Mouse (Mus musculus) midbrain, embryonic 11.5 days (tissue): ENCODE results near the gene Senp1. TPM values are rescaled to one million over a fixed set of nuclear protein-coding genes. Genes with fewer than 3 reads are reported as not detected.

Experiments used
- ATAC-seq: fragments of 200-750 bp; cut with Nextera tagmentation; 2 replicates; pipeline ENCODE4 v1.8.0; 2017; ENCODE audit warnings: moderate TSS enrichment, moderate library complexity; ENCODE audit not compliant: low FRiP score
- DNase-seq: peaks from one replicate; pipeline ENCODE4 v3.0.0; 2015; ENCODE audit warnings: low spot score; ENCODE audit errors: missing footprints
- H3K27ac ChIP-seq: fragments of 300-500 bp; sonication (generic); 2 replicates; pipeline ENCODE4 v1.5.1; 2014; ENCODE audit warnings: low read depth, low read length
- H3K27me3 ChIP-seq: fragments of 300-500 bp; sonication (generic); 2 replicates; pipeline ENCODE4 v1.6.1; 2014; ENCODE audit warnings: mild to moderate bottlenecking, low read length, moderate library complexity, mixed read lengths; ENCODE audit not compliant: control insufficient read depth, insufficient read depth
- H3K36me3 ChIP-seq: fragments of 300-500 bp; sonication (generic); 2 replicates; pipeline ENCODE4 v1.6.1; 2014; ENCODE audit warnings: mild to moderate bottlenecking, low read length, moderate library complexity, mixed read lengths; ENCODE audit not compliant: control insufficient read depth, insufficient read depth
- H3K4me1 ChIP-seq: fragments of 300-500 bp; sonication (generic); 2 replicates; pipeline ENCODE4 v1.6.1; 2014; ENCODE audit warnings: low read length; ENCODE audit not compliant: control insufficient read depth, insufficient read depth
- H3K4me2 ChIP-seq: fragments of 300-500 bp; sonication (generic); 2 replicates; pipeline ENCODE4 v1.6.1; 2014; ENCODE audit warnings: mild to moderate bottlenecking, moderate library complexity
- H3K4me3 ChIP-seq: fragments of 300-500 bp; sonication (generic); 2 replicates; pipeline ENCODE4 v1.5.1; 2014; ENCODE audit warnings: low read depth, low read length
- H3K9ac ChIP-seq: fragments of 300-500 bp; sonication (generic); 2 replicates; pipeline ENCODE4 v1.6.1; 2014; ENCODE audit warnings: low read length
- H3K9me3 ChIP-seq: fragments of 300-500 bp; sonication (generic); 2 replicates; pipeline ENCODE4 v1.6.1; 2016; ENCODE audit warnings: low read length; ENCODE audit not compliant: control insufficient read depth
- WGBS: fragments of 180-500 bp; shearing (Covaris S2); extraction: QIAGEN DNeasy Blood & Tissue Kit; methylation state at CpG from one replicate; pipeline ENCODE4 v1.1.7; 2014; 5-methylcytosine and 5-hydroxymethylcytosine counted together
- polyA plus RNA-seq: library from polyadenylated mRNA; unstranded; fragments of >200 nt; fragmentation: Nextera tagmentation; extraction: Ambion mirVana; gene quantifications from 2 replicates; pipeline ENCODE4 v1.2.1, GENCODE M21; 2014

The Senp1 gene
- 46.2 and 47.6 TPM in 2 replicates for polyA plus RNA-seq

DNA sequence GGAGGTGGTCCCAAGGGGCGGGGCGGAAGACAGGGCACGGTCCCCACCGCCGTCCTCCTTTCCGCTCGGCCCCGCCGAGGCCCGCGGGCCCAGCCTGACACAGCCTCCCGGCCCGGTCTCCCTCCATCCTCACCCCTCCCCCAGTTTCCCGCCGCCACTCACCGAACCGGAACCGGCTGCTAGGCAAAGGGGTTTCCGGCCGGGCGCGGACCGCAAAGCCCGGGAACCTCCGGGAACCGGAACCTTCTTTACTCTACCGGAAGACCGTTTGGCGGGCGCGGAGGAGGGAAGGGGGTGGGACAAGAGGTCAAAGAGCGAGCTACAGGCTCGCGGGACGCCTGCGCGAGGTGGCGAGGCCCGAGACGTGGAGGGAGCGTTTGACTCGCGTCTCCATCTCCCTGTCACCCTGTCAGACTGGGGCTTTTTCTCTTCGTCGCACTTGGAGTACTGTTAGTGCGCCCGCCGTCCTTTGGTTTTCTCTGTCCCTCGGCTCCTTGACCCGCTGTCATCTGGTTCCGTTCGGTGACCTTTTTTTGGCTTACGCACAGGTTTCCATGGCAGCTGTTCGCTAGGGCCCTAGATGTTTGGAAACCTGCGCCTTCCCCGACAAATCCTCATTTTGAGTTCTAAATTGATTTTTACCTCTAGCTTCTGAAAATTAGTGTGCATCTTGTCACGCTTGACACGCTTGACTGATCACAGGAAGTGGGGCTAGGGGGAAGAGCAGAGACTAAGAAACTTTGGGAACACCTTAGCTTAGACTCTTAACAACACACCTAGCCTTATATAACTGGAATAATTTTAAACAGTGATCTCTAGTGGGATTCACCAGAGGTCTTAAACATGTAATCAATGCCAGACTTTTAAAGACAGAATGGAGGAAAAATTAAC lies at the start of gene Senp1:
Senp1 (minus strand) TSS at position 624 of the 891 bp plus-strand sequence.
- Histone ChIP-seq H3K9ac (peak within 1 kb of the TSS; percentile 96), H3K27ac (peak within 1 kb of the TSS; percentile 93), H3K9me3 (no peaks in the 10 kb centered on the region), H3K4me2 (peak within 1 kb of the TSS; percentile 59), H3K4me1 (peaks cover 16% of the 10 kb centered on the region), H3K27me3 (no peaks in the 10 kb centered on the region), H3K36me3 (0 out of 2 replicates have a peak, but pooled peaks cover under 1% of the 10 kb centered on the region), H3K4me3 (peak within 1 kb of the TSS; percentile 94)
- under 1% methylated on average over 53 of the region's 58 CpGs for WGBS
- peak; percentile 99 for DNase-seq
- ATAC-seq = peak; percentile 93

DNA sequence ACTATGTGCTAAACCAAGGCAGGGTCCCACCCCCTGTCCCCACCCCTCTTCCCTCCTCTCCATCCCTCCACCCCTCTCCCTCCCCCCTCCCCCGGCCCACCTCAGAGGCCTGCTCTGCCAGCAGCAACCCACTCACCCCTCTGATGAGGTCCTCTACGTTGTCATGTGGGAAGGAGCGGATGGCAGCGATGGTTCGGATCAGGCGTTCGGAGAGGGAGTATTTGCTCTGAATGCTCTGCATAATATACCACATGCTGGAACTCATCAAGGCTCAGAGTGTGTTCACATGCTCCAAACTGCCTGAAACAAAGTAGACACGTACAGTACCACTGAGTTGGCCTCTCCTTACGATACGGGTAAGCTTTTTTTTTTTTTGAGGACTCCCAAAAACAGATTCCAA lies 49.0 kb upstream of the Senp1 start:
- Histone ChIP-seq H3K36me3 (peaks cover 11% of the 10 kb centered on the region; the same call in 1 of the 2 replicates), H3K27ac (no peak overlapping the region), H3K4me3 (no peak overlapping the region), H3K4me1 (peaks cover 7% of the 10 kb centered on the region), H3K4me2 (no peak overlapping the region), H3K9ac (no peak overlapping the region), H3K9me3 (no peaks in the 10 kb centered on the region), H3K27me3 (no peaks in the 10 kb centered on the region)
- DNase-seq = no peak
- ATAC-seq = no peak
- WGBS = 83% methylated on average over 10 of the region's 10 CpGs

DNA sequence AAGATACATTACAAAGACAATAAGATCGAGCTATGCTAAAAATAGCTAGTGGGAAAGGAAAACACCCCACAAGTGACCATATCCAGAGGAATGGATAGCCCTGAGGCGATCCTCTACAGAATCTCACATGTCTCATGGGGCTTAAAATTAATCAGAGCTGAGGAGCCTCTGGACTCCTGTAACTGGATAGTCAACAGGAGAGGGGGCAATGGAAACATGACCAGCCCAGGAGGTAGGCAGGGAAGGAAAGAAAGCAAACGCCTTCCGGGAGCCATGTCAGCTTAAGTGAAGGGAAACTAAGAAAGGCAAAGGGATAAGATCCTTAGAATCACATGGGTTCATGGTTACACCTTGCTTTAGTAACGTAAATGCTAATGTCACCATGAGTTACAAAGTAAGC lies 47.3 kb upstream of the Senp1 start:
- DNase-seq (no peak), ATAC-seq (no peak)
- Histone ChIP-seq H3K9me3 (no peaks in the 10 kb centered on the region), H3K27ac (no peak overlapping the region), H3K9ac (no peak overlapping the region), H3K4me1 (peaks cover 7% of the 10 kb centered on the region), H3K4me2 (no peak overlapping the region), H3K36me3 (peaks cover 11% of the 10 kb centered on the region; the same call in 1 of the 2 replicates), H3K4me3 (no peak overlapping the region), H3K27me3 (no peaks in the 10 kb centered on the region)
- WGBS = 93% methylated on average over 5 of the region's 5 CpGs

DNA sequence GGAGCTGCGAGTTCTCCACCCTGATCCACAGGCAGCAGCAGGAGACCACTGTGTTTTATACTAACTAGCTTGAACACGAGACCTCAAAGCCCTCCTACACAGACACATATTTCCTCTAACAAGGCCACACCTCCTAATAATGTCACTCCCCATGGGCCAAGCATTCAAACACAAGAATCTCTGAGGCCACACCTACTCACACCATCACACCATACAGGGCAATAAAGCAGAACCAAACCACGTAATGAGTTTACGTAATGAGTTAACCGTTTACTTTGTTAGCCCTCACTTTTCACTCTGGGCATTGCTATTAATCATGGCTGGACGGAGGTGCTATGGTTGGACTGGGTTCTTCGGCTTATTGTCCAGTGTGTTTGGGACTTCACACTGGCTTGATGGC lies 46.2 kb upstream of the Senp1 start:
- H3K27ac ChIP-seq = no peak overlapping the region
- no peak overlapping the region for H3K4me3 ChIP-seq
- ATAC-seq (no peak), DNase-seq (no peak)
- H3K9ac ChIP-seq = no peak overlapping the region
- H3K9me3 ChIP-seq = no peaks in the 10 kb centered on the region
- no peak overlapping the region for H3K4me2 ChIP-seq
- WGBS = 83% methylated on average over 7 of the region's 7 CpGs
- peaks cover 5% of the 10 kb centered on the region for H3K4me1 ChIP-seq
- peaks cover 15% of the 10 kb centered on the region; the same call in 1 of the 2 replicates for H3K36me3 ChIP-seq
- no peaks in the 10 kb centered on the region for H3K27me3 ChIP-seq

DNA sequence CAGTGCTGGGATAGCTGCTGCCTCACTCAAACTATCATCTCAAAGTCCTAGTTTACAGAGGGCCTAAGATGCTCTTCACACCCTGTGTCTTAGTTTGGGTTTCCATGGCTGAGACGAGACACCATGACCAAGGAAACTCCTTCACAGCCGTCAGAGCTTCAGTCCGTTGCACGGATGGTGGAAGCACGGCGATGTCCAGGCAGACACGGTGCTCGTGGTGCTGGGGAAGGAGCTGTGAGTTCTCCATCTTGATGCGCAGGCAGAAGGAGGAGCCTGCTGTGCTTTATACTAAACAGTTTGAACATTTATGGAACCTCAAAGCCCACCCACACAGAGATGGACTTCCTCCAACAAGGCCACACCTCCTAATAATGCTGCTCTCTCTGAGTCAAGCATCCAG lies 43.3 kb upstream of the Senp1 start:
- Histone ChIP-seq H3K4me1 (no peaks in the 10 kb centered on the region), H3K27ac (no peak overlapping the region), H3K36me3 (peaks cover 18% of the 10 kb centered on the region), H3K9me3 (no peaks in the 10 kb centered on the region), H3K9ac (no peak overlapping the region), H3K4me3 (no peak overlapping the region), H3K27me3 (no peaks in the 10 kb centered on the region), H3K4me2 (no peak overlapping the region)
- DNase-seq (no peak), ATAC-seq (no peak)
- 92% methylated on average over 9 of the region's 9 CpGs for WGBS

DNA sequence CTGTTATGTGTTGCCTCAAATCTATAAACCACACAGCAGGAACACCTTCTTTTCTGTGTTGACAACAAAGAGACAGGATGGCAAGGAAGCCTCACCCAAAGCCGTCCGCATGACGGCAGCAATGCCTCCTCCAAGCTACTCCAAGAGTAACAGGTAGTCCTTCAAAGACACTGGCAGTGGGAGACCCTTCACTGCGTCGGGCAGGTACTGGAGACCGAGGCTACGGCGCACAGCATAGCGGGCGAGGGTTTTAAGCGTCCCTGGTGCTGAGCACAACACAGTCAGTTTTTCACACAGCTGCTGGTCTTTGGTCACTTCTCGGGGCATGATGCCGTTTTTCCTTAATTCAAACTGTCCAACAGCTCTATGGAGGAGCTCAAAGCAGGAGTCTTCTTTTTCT lies 42.1 kb upstream of the Senp1 start:
- H3K4me2 ChIP-seq = no peak overlapping the region
- H3K9me3 ChIP-seq = no peaks in the 10 kb centered on the region
- no peaks in the 10 kb centered on the region for H3K4me1 ChIP-seq
- no peak overlapping the region for H3K27ac ChIP-seq
- no peak overlapping the region for H3K4me3 ChIP-seq
- DNase-seq (no peak), ATAC-seq (no peak)
- no peaks in the 10 kb centered on the region for H3K27me3 ChIP-seq
- H3K9ac ChIP-seq = no peak overlapping the region
- H3K36me3 ChIP-seq = peaks cover 12% of the 10 kb centered on the region
- 94% methylated on average over 13 of the region's 13 CpGs for WGBS

DNA sequence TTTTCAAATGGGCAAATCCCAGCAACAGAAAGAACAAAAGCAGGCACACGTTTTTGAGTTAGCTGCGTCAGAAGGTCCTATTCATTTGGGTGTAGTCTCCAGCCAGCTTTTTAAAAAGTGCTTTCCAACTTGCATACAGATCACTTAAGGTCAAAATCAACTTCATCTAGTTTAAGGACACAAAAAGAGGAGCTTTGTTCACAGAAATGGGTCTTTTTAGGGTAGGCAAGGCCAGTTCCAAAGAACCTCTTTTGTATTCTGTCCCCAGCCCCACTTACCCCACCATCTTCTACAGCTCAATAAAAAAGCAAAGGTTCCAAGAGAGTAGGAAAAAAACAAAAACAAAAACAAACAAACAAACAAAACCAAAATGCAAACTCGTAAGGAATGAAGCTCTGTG lies 41.1 kb upstream of the Senp1 start:
- Histone ChIP-seq H3K9ac (no peak overlapping the region), H3K27me3 (no peaks in the 10 kb centered on the region), H3K4me3 (no peak overlapping the region), H3K36me3 (peaks cover 9% of the 10 kb centered on the region), H3K27ac (no peak overlapping the region), H3K4me2 (no peak overlapping the region), H3K9me3 (no peaks in the 10 kb centered on the region), H3K4me1 (no peaks in the 10 kb centered on the region)
- 82% methylated on average over 3 of the region's 3 CpGs for WGBS
- DNase-seq (no peak), ATAC-seq (no peak)

DNA sequence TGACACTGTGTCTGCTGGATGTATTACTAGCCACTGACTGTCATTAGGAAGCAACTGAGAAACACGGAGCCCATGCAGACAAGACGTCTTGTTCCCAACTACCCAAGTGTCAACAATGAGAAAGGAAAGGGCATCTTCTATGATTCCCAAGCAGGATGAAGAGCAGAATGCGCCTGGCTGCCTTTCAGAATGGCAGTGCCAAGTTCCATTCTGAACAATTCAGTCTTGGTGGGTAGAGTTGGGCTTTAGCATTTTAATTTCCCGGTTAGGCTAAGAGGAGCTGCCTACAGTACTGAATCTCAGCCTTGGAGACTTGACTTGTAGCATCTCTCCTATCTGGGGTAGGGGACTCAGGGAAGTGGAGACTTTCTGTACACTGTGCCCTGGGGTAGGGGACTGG lies 40.5 kb upstream of the Senp1 start:
- Histone ChIP-seq H3K36me3 (peaks cover 6% of the 10 kb centered on the region), H3K4me1 (no peaks in the 10 kb centered on the region), H3K4me2 (no peak overlapping the region), H3K27ac (no peak overlapping the region), H3K27me3 (no peaks in the 10 kb centered on the region), H3K4me3 (no peak overlapping the region), H3K9me3 (no peaks in the 10 kb centered on the region), H3K9ac (no peak overlapping the region)
- DNase-seq (no peak), ATAC-seq (no peak)
- WGBS = 93% methylated on average over 4 of the region's 4 CpGs

DNA sequence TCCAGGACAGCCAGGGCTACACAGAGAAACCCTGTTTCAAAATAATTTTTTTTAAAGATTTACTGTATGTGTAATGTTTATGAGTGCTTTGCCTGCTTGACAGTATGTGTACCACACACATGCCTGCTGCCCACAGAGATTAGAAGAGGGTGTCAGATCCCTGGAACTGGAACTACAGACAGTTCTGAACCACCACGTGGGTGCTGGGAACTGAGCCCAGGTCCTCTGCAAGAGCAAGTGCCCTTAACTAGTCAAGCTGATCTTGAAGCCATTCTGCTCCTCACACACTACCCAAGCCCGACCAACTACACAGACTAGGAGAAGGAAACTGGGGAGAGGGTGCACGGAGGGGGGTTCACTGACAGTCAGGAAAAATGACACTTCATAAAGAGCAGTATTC lies 39.9 kb upstream of the Senp1 start:
- 86% methylated on average over 3 of the region's 3 CpGs for WGBS
- ATAC-seq (no peak), DNase-seq (no peak)
- H3K9me3 ChIP-seq = no peaks in the 10 kb centered on the region
- H3K4me2 ChIP-seq = no peak overlapping the region
- no peaks in the 10 kb centered on the region for H3K4me1 ChIP-seq
- H3K9ac ChIP-seq = no peak overlapping the region
- H3K27me3 ChIP-seq = no peaks in the 10 kb centered on the region
- H3K27ac ChIP-seq = no peak overlapping the region
- H3K4me3 ChIP-seq = no peak overlapping the region
- H3K36me3 ChIP-seq = peaks cover 6% of the 10 kb centered on the region
